In genomic region chr10:10234894-10235523, GRCm38 (mm10) we compare ENCODE assay signal across 19 mouse cellular contexts.
"Had no signal": no experiment of that assay in that cellular context is flagged by ENCODE, and none has a peak within 500 bp of the region (broad histone marks: within the 10 kb centered on the region; RNA-seq: fewer than 3 reads in every experiment).

No protein-coding gene starts in this region.

- H3K4me3 ChIP-seq: limb, embryonic 12.5 days; limb, embryonic 15.5 days; liver, embryonic 13.5 days; midbrain, embryonic 12.5 days; midbrain, embryonic 15.5 days; myocyte; stomach, embryonic 15.5 days had no signal

- H3K9me3 ChIP-seq: limb, embryonic 12.5 days; limb, embryonic 15.5 days; liver, embryonic 13.5 days; midbrain, embryonic 12.5 days; midbrain, embryonic 15.5 days; stomach, embryonic 15.5 days had no signal

- H3K4me2 ChIP-seq: limb, embryonic 12.5 days; limb, embryonic 15.5 days; liver, embryonic 13.5 days; midbrain, embryonic 12.5 days; midbrain, embryonic 15.5 days; stomach, embryonic 15.5 days had no signal

- ATAC-seq: midbrain, embryonic 15.5 days had no signal

- H3K36me3 ChIP-seq: limb, embryonic 12.5 days; limb, embryonic 15.5 days; liver, embryonic 13.5 days; midbrain, embryonic 12.5 days; midbrain, embryonic 15.5 days; stomach, embryonic 15.5 days had no signal

- DNase-seq: kidney, adult 18-20 months; kidney, adult 9 months; kidney, postnatal 14 days; kidney, postnatal 4 days; left cerebral cortex, postnatal 4 days; liver, embryonic 13.5 days; lung, adult 2 months; lung, postnatal 14 days; lung, postnatal 4 days; right cerebral cortex, adult 18-20 months; right cerebral cortex, postnatal 25 days; spleen, adult 18-20 months; thymus, postnatal 36 days had no signal

- H3K27ac ChIP-seq: limb, embryonic 12.5 days; limb, embryonic 15.5 days; liver, embryonic 13.5 days; midbrain, embryonic 12.5 days; midbrain, embryonic 15.5 days; stomach, embryonic 15.5 days had no signal

- H3K9ac ChIP-seq: limb, embryonic 12.5 days; limb, embryonic 15.5 days; liver, embryonic 13.5 days; midbrain, embryonic 12.5 days; midbrain, embryonic 15.5 days; stomach, embryonic 15.5 days had no signal

- H3K4me1 ChIP-seq: limb, embryonic 12.5 days; limb, embryonic 15.5 days; liver, embryonic 13.5 days; midbrain, embryonic 12.5 days; midbrain, embryonic 15.5 days; stomach, embryonic 15.5 days had no signal

- H3K27me3 ChIP-seq: limb, embryonic 12.5 days; limb, embryonic 15.5 days; liver, embryonic 13.5 days; midbrain, embryonic 12.5 days; midbrain, embryonic 15.5 days; stomach, embryonic 15.5 days had no signal
